Mouse (Mus musculus): ENCODE data around the gene Rpa1. TPM values are rescaled to one million over a fixed set of nuclear protein-coding genes. Genes with fewer than 3 reads are reported as not detected.

Gene Rpa1
- polyA plus RNA-seq, 2 experiments: 79.9 to 92.7 TPM

- WGBS: 70% methylated on average over 8 of the region's 8 CpGs
- no peak overlapping the region for H3K4me3 ChIP-seq (replicated peaks; ENCODE audit: low read length)
- no peak for DNase-seq (ENCODE audit: low spot score)
- no peaks in the 10 kb centered on the region for H3K27me3 ChIP-seq (ENCODE audit: control insufficient read depth, insufficient read depth, low read length)
- no peak for ATAC-seq (ENCODE audit: low FRiP score, low read depth)
- no peak overlapping the region for H3K4me2 ChIP-seq (replicated peaks; ENCODE audit: low read depth, low read length, severe bottlenecking)
- H3K36me3 ChIP-seq (ENCODE audit: control insufficient read depth, insufficient read depth, low read length): no peaks in the 10 kb centered on the region
- no peaks in the 10 kb centered on the region for H3K9me3 ChIP-seq (ENCODE audit: control insufficient read depth, low read length)
- H3K4me1 ChIP-seq (ENCODE audit: control insufficient read depth, insufficient read depth, low read length): peaks cover 12% of the 10 kb centered on the region
- no peak overlapping the region for H3K9ac ChIP-seq (ENCODE audit: low read depth, low read length, severe bottlenecking)
- TF ChIP-seq POLR2A (IDR thresholded peaks at IDR 0.05; ENCODE audit: borderline replicate concordance, extremely low read depth, insufficient read depth, insufficient read length): no peak
- no peak overlapping the region for H3K27ac ChIP-seq (replicated peaks; ENCODE audit: low read depth, low read length)
These were observed 77.7 kb downstream of the Rpa1 start for GRCm38 (mm10) chr11:75270276-75270984.

GRCm38 (mm10) chr11:75269213-75269612, 78.9 kb downstream of the Rpa1 start:
- no peaks in the 10 kb centered on the region for H3K9me3 ChIP-seq (ENCODE audit: control insufficient read depth, low read length)
- peaks cover 7% of the 10 kb centered on the region; the same call in 1 of the 2 replicates for H3K4me1 ChIP-seq (ENCODE audit: control insufficient read depth, insufficient read depth, low read length)
- H3K4me2 ChIP-seq (replicated peaks; ENCODE audit: low read depth, low read length, severe bottlenecking): no peak overlapping the region
- H3K9ac ChIP-seq (ENCODE audit: low read depth, low read length, severe bottlenecking): no peak overlapping the region
- 85% methylated on average over 4 of the region's 4 CpGs for WGBS
- H3K4me3 ChIP-seq (replicated peaks; ENCODE audit: low read length): no peak overlapping the region
- DNase-seq (ENCODE audit: low spot score): no peak
- no peaks in the 10 kb centered on the region for H3K27me3 ChIP-seq (ENCODE audit: control insufficient read depth, insufficient read depth, low read length)
- TF ChIP-seq POLR2A (IDR thresholded peaks at IDR 0.05; ENCODE audit: borderline replicate concordance, extremely low read depth, insufficient read depth, insufficient read length): no peak
- ATAC-seq (ENCODE audit: low FRiP score, low read depth): no peak
- no peaks in the 10 kb centered on the region for H3K36me3 ChIP-seq (ENCODE audit: control insufficient read depth, insufficient read depth, low read length)
- H3K27ac ChIP-seq (replicated peaks; ENCODE audit: low read depth, low read length): no peak overlapping the region

- no peak overlapping the region for H3K9ac ChIP-seq (ENCODE audit: low read depth, low read length, severe bottlenecking)
- no peak overlapping the region for H3K27ac ChIP-seq (replicated peaks; ENCODE audit: low read depth, low read length)
- 78% methylated on average over 5 of the region's 5 CpGs for WGBS
- H3K4me2 ChIP-seq (replicated peaks; ENCODE audit: low read depth, low read length, severe bottlenecking): no peak overlapping the region
- peaks cover 10% of the 10 kb centered on the region for H3K4me1 ChIP-seq (ENCODE audit: control insufficient read depth, insufficient read depth, low read length)
- H3K36me3 ChIP-seq (ENCODE audit: control insufficient read depth, insufficient read depth, low read length): no peaks in the 10 kb centered on the region
- no peak overlapping the region for H3K4me3 ChIP-seq (replicated peaks; ENCODE audit: low read length)
- DNase-seq (ENCODE audit: low spot score) (no peak), ATAC-seq (ENCODE audit: low FRiP score, low read depth) (no peak)
- no peak for TF ChIP-seq POLR2A (IDR thresholded peaks at IDR 0.05; ENCODE audit: borderline replicate concordance, extremely low read depth, insufficient read depth, insufficient read length)
- no peaks in the 10 kb centered on the region for H3K9me3 ChIP-seq (ENCODE audit: control insufficient read depth, low read length)
- no peaks in the 10 kb centered on the region for H3K27me3 ChIP-seq (ENCODE audit: control insufficient read depth, insufficient read depth, low read length)
These were observed 79.6 kb downstream of the Rpa1 start for GRCm38 (mm10) chr11:75268492-75268891.

GRCm38 (mm10) chr11:75267826-75268281, 80.3 kb downstream of the Rpa1 start:
- no peak overlapping the region for H3K4me2 ChIP-seq (replicated peaks; ENCODE audit: low read depth, low read length, severe bottlenecking)
- H3K4me3 ChIP-seq (replicated peaks; ENCODE audit: low read length): no peak overlapping the region
- DNase-seq (ENCODE audit: low spot score): no peak
- whole genome bisulfite sequencing: 57% methylated on average over 9 of the region's 9 CpGs
- no peaks in the 10 kb centered on the region for H3K27me3 ChIP-seq (ENCODE audit: control insufficient read depth, insufficient read depth, low read length)
- H3K9me3 ChIP-seq (ENCODE audit: control insufficient read depth, low read length): no peaks in the 10 kb centered on the region
- ATAC-seq (ENCODE audit: low FRiP score, low read depth): no peak
- H3K27ac ChIP-seq (replicated peaks; ENCODE audit: low read depth, low read length): no peak overlapping the region
- H3K9ac ChIP-seq (ENCODE audit: low read depth, low read length, severe bottlenecking): no peak overlapping the region
- TF ChIP-seq POLR2A (IDR thresholded peaks at IDR 0.05; ENCODE audit: borderline replicate concordance, extremely low read depth, insufficient read depth, insufficient read length): no peak
- no peaks in the 10 kb centered on the region for H3K36me3 ChIP-seq (ENCODE audit: control insufficient read depth, insufficient read depth, low read length)
- peaks cover 17% of the 10 kb centered on the region for H3K4me1 ChIP-seq (ENCODE audit: control insufficient read depth, insufficient read depth, low read length)

GRCm38 (mm10) chr11:75265545-75265944, 82.6 kb downstream of the Rpa1 start:
- TF ChIP-seq POLR2A (IDR thresholded peaks at IDR 0.05; ENCODE audit: borderline replicate concordance, extremely low read depth, insufficient read depth, insufficient read length): no peak
- H3K36me3 ChIP-seq (ENCODE audit: control insufficient read depth, insufficient read depth, low read length): no peaks in the 10 kb centered on the region
- no peaks in the 10 kb centered on the region for H3K27me3 ChIP-seq (ENCODE audit: control insufficient read depth, insufficient read depth, low read length)
- no peak overlapping the region for H3K4me2 ChIP-seq (replicated peaks; ENCODE audit: low read depth, low read length, severe bottlenecking)
- ATAC-seq (ENCODE audit: low FRiP score, low read depth) (no peak), DNase-seq (ENCODE audit: low spot score) (no peak)
- peaks cover 18% of the 10 kb centered on the region for H3K4me1 ChIP-seq (ENCODE audit: control insufficient read depth, insufficient read depth, low read length)
- H3K4me3 ChIP-seq (replicated peaks; ENCODE audit: low read length): no peak overlapping the region
- 52% methylated on average over 15 of the region's 15 CpGs for WGBS
- H3K9me3 ChIP-seq (ENCODE audit: control insufficient read depth, low read length): no peaks in the 10 kb centered on the region
- no peak overlapping the region for H3K27ac ChIP-seq (replicated peaks; ENCODE audit: low read depth, low read length)
- H3K9ac ChIP-seq (ENCODE audit: low read depth, low read length, severe bottlenecking): no peak overlapping the region
